Mouse (Mus musculus): Measurements from ENCODE around the gene Fancg.

GRCm38 (mm10) chr4:43019641-43020465 is 9.5 kb upstream of the Fancg start:
- TF ChIP-seq CTCF (IDR thresholded peaks at IDR 0.05; ENCODE audit: borderline replicate concordance, insufficient read depth, low read depth, low read length) (no peak), POLR2A (IDR thresholded peaks at IDR 0.05; ENCODE audit: borderline replicate concordance, insufficient read depth, low read length) (no peak)

All from cerebellum, adult 2 months (tissue).